Mouse (Mus musculus) olfactory bulb, adult 2 months (tissue): ENCODE measurements around the gene Calcr.
"Not testable (repeated sequence)": the region's sequence is repeated elsewhere in the genome, so short reads cannot be mapped to it uniquely, and the experiment has no call there.

Source experiments
- CTCF ChIP-seq: fragments of 200-500 bp; IDR thresholded peaks from 2 replicates; pipeline ENCODE4 v1.5.1; 2012; ENCODE audit warnings: low read depth, mild to moderate bottlenecking, low read length, moderate library complexity; ENCODE audit not compliant: insufficient read depth
- POLR2A ChIP-seq: fragments of 200-500 bp; IDR thresholded peaks from 2 replicates; pipeline ENCODE4 v1.6.1; 2012; ENCODE audit warnings: mild to moderate bottlenecking, low read depth, low read length, moderate library complexity; ENCODE audit not compliant: insufficient read depth

DNA sequence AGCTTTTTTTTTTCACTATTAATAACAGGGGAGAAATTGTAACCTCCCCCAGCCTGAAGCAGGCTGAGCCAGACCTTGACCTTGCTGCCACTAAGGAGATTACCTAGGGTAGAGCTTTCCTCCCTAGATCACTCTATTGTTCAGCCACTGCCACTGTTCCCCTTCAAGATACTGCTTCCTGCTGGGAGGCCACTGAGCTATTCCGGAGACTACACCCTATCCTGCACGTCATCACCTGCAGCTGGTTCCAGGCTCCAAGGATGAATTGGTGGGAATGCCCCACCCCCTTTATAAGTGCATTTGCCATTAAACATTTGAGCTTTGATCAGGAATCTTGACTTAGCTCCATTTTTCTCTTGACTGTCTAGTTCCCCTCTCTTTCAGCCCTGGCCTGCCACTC is 86.2 kb downstream of the Calcr start:
- TF ChIP-seq CTCF, POLR2A: not testable (repeated sequence)
